Mouse (Mus musculus) G1E (cell line): Measurements from ENCODE around the gene Wnt9a. TPM values are rescaled to one million over a fixed set of nuclear protein-coding genes. Genes with fewer than 3 reads are reported as not detected.

Experiments
- ATAC-seq: 2 replicates; pipeline ENCODE4 v1.8.0; 2016; ENCODE audit warnings: mild to moderate bottlenecking; ENCODE audit not compliant: insufficient number of reproducible peaks, poor library complexity, low FRiP score, severe bottlenecking; ENCODE audit errors: extremely low read depth
- DNase-seq: peaks from one replicate; pipeline ENCODE4 v3.0.0; 2012; ENCODE audit warnings: low spot score
- H3K27me3 ChIP-seq: 2 replicates; pipeline ENCODE4 v1.6.1; 2012; ENCODE audit warnings: mild to moderate bottlenecking, low read length, inconsistent platforms; ENCODE audit not compliant: insufficient read depth
- H3K36me3 ChIP-seq: replicated peaks from 2 replicates; pipeline ENCODE3; 2012; ENCODE audit warnings: mild to moderate bottlenecking, inconsistent platforms
- H3K4me1 ChIP-seq: 2 replicates; pipeline ENCODE4 v1.6.1; 2012; ENCODE audit warnings: low read depth, low read length, inconsistent platforms, mixed read lengths; ENCODE audit not compliant: insufficient read depth
- H3K4me3 ChIP-seq: 2 replicates; pipeline ENCODE4 v1.5.1; 2012; ENCODE audit warnings: low read depth, mild to moderate bottlenecking, inconsistent platforms, low read length, moderate library complexity, mixed read lengths
- H3K9me3 ChIP-seq: replicated peaks from 2 replicates; pipeline ENCODE4 v1.6.1; 2012; ENCODE audit warnings: inconsistent platforms
- CTCF ChIP-seq: IDR thresholded peaks from 2 replicates; pipeline ENCODE4 v1.5.1; 2012; ENCODE audit warnings: low read depth, low read length, inconsistent platforms, mixed read lengths
- GATA1 ChIP-seq: IDR thresholded peaks from 2 replicates; pipeline ENCODE4 v1.6.1; 2012; ENCODE audit warnings: borderline replicate concordance, low read length, inconsistent platforms, mixed read lengths
- GATA2 ChIP-seq: IDR thresholded peaks from 2 replicates; pipeline ENCODE4 v1.6.1; 2012; ENCODE audit warnings: low read depth, low read length, inconsistent platforms, borderline replicate concordance
- POLR2AphosphoS5 ChIP-seq: IDR thresholded peaks from 2 replicates; pipeline ENCODE4 v1.6.1; 2012; ENCODE audit warnings: low read depth, low read length, inconsistent platforms; ENCODE audit not compliant: insufficient replicate concordance
- TAL1 ChIP-seq: conservative IDR thresholded peaks from 2 replicates; pipeline ENCODE4 v1.6.1; 2012; ENCODE audit warnings: low read depth, low read length, inconsistent platforms, mixed read lengths
- polyA plus RNA-seq: library from polyadenylated mRNA; stranded (reverse); fragments of >175 nt; gene quantifications from 2 replicates; pipeline ENCODE4 v1.2.3, GENCODE M21; 2012
- total RNA-seq, 2 experiments: library from RNA; stranded (forward) in 1 of 2; stranded (reverse) in 1 of 2; fragments of 200-1000 nt in 1 of 2; fragments of >200 nt in 1 of 2; fragmentation: Nextera tagmentation in 1 of 2; gene quantifications; 2 replicates each; pipeline ENCODE4 v1.2.3; 2014 to 2017

Wnt9a gene
- total and polyA plus RNA-seq, 3 experiments, result 0.05 TPM; not detected in 2

- Histone ChIP-seq H3K36me3 (no peaks in the 10 kb centered on the region), H3K27me3 (peaks cover 64% of the 10 kb centered on the region), H3K4me3 (no peak overlapping the region), H3K4me1 (no peaks in the 10 kb centered on the region), H3K9me3 (peaks cover 10% of the 10 kb centered on the region)
- DNase-seq, result peak; percentile 60
- TF ChIP-seq CTCF (peak; percentile 31; the same call in 1 of the 2 replicates), GATA2 (no peak)
- ATAC-seq, result no peak
Measured at GRCm38 (mm10) chr11:59302700-59303569, 3.8 kb upstream of the Wnt9a start.

GRCm38 (mm10) chr11:59305008-59305820 is 1.5 kb upstream of the Wnt9a start:
- no peak for TF ChIP-seq GATA2
- no peak for TF ChIP-seq GATA1
- no peak for TF ChIP-seq POLR2AphosphoS5
- no peak for TF ChIP-seq CTCF
- TF ChIP-seq TAL1, result no peak
- Histone ChIP-seq H3K9me3 (peaks cover 10% of the 10 kb centered on the region), H3K4me1 (no peaks in the 10 kb centered on the region), H3K36me3 (no peaks in the 10 kb centered on the region), H3K27me3 (peaks cover 66% of the 10 kb centered on the region), H3K4me3 (no peak overlapping the region)
- no peak for ATAC-seq
- DNase-seq, result no peak

- no peak for DNase-seq
Measured at GRCm38 (mm10) chr11:59305821-59306215, 910 bp upstream of the Wnt9a start.

GRCm38 (mm10) chr11:59307422-59308163 is 865 bp downstream of the Wnt9a start:
- no peaks in the 10 kb centered on the region for H3K4me1 ChIP-seq
- no peak overlapping the region for H3K4me3 ChIP-seq
- DNase-seq (no peak), ATAC-seq (no peak)
- H3K27me3 ChIP-seq, result peaks cover 78% of the 10 kb centered on the region
- H3K36me3 ChIP-seq, result no peaks in the 10 kb centered on the region
- H3K9me3 ChIP-seq, result peaks cover 10% of the 10 kb centered on the region
- TF ChIP-seq CTCF (no peak), TAL1 (no peak), POLR2AphosphoS5 (no peak), GATA2 (no peak), GATA1 (no peak)

More at GRCm38 (mm10) chr11:59305821-59306215, 910 bp upstream of the Wnt9a start:
- no peak overlapping the region for H3K4me3 ChIP-seq
- no peak for ATAC-seq
- H3K27me3 ChIP-seq, result peaks cover 63% of the 10 kb centered on the region
- TF ChIP-seq GATA2 (no peak), GATA1 (no peak), TAL1 (no peak), CTCF (no peak), POLR2AphosphoS5 (no peak)
- peaks cover 10% of the 10 kb centered on the region for H3K9me3 ChIP-seq
- H3K36me3 ChIP-seq, result no peaks in the 10 kb centered on the region
- H3K4me1 ChIP-seq, result no peaks in the 10 kb centered on the region

- no peaks in the 10 kb centered on the region for H3K36me3 ChIP-seq
- H3K4me3 ChIP-seq, result no peak overlapping the region
- peaks cover 10% of the 10 kb centered on the region for H3K9me3 ChIP-seq
- DNase-seq, result no peak
- no peaks in the 10 kb centered on the region for H3K4me1 ChIP-seq
- TF ChIP-seq POLR2AphosphoS5, result no peak
- TF ChIP-seq GATA2, result no peak
- TF ChIP-seq GATA1, result no peak
- no peak for TF ChIP-seq TAL1
- TF ChIP-seq CTCF, result no peak
- peaks cover 81% of the 10 kb centered on the region for H3K27me3 ChIP-seq
- no peak for ATAC-seq
Measured at GRCm38 (mm10) chr11:59308164-59308542, 1.4 kb downstream of the Wnt9a start.

- DNase-seq, result no peak
- Histone ChIP-seq H3K36me3 (no peaks in the 10 kb centered on the region), H3K4me3 (no peak overlapping the region), H3K9me3 (peaks cover 10% of the 10 kb centered on the region), H3K4me1 (no peaks in the 10 kb centered on the region), H3K27me3 (peaks cover 83% of the 10 kb centered on the region)
- no peak for ATAC-seq
- TF ChIP-seq GATA2 (no peak), TAL1 (no peak), CTCF (no peak), POLR2AphosphoS5 (no peak), GATA1 (no peak)
Measured at GRCm38 (mm10) chr11:59308625-59309024, 1.9 kb downstream of the Wnt9a start.
